Mouse (Mus musculus) cerebellum, postnatal 4 days (tissue): ENCODE measurements around the gene Mon1a.

ENCODE experiments used
- DNase-seq, 2 experiments: peaks; one replicate each; pipeline ENCODE4 v3.0.0; 2022; ENCODE audit warnings: low spot score in 2 of 2, mixed read lengths in 1 of 2

Gene Mon1a

GRCm38 (mm10) chr9:107949184-107949921 lies 61.4 kb downstream of the Mon1a start:
- DNase-seq, result no peak

- DNase-seq, result no peak
Measured at GRCm38 (mm10) chr9:107949922-107950235, 61.9 kb downstream of the Mon1a start, which contains the start of gene Traip. Traip (plus strand) TSS chr9:107950136.

GRCm38 (mm10) chr9:107950460-107951355 lies 62.8 kb downstream of the Mon1a start:
- peak; percentile 74 to 88 for DNase-seq
